In the genomic region with DNA sequence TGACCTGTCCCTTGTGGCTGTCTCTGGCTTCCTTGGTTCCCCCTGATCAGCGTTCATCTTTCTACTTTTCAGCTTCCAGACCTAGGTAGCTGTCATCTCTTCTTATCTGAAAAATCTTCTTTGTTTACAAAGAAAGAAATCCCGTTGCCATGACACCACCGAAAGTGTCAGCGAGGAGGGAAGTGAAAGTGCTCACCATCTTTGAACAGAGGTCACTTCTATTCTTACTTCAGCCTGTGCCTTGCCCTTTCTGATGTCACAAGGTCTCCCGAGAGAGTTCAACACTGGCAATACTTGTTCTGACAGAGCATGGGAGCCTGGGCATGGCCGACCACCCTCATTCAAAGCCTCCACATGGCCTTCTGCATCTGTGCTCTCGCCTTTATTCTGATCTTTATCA, we compare ENCODE assay signal across 14 mouse cellular contexts. TPM values are rescaled to one million over a fixed set of nuclear protein-coding genes. Genes with fewer than 3 reads are reported as not detected.
DNase-seq lines count a peak whose midpoint lies in the region; ATAC-seq and TF ChIP-seq lines count a peak whose summit lies in the region.
"Had no signal": no experiment of that assay in that cellular context is flagged by ENCODE, and none has a peak within 500 bp of the region (broad histone marks: within the 10 kb centered on the region; RNA-seq: fewer than 3 reads in every experiment).

No protein-coding gene starts in this region.

- no peak for TF ChIP-seq POLR2A in liver, adult 2 months (IDR thresholded peaks at IDR 0.05; ENCODE audit: extremely low read depth, insufficient read depth, low read length)

- intact Hi-C loops in left cerebral cortex, postnatal 14 days (cut with DNase I): no loop called here

- DNase-seq in liver, adult 2 months (ENCODE audit: extremely low read depth, low read depth, low spot score): peak; percentile 31
- DNase-seq in liver: no peak
- DNase-seq in liver, postnatal 0 days: no peak
- DNase-seq in spleen, adult 18-20 months: peak; percentile 44
- DNase-seq in left cerebral cortex, postnatal 14 days (ENCODE audit: low spot score in 2 of 2): no peak
- DNase-seq in kidney, postnatal 10 days: no peak
- DNase-seq: adrenal gland, postnatal 36 days; forebrain, postnatal 0 days; gastrocnemius, postnatal 25 days; right cerebral cortex, postnatal 4 days had no signal

- no peaks in the 10 kb centered on the region for H3K27me3 ChIP-seq in liver, adult 2 months (ENCODE audit: control insufficient read depth, insufficient read depth, low read length)
- no peaks in the 10 kb centered on the region for H3K27me3 ChIP-seq in liver, postnatal 0 days (ENCODE audit: insufficient read depth, low read length)
- H3K27me3 ChIP-seq: heart, embryonic 15.5 days; limb, embryonic 13.5 days had no signal

- peak; percentile 84 for ATAC-seq in CD4-positive, CD25-positive, alpha-beta regulatory T cell, adult 4 months
- ATAC-seq in liver, postnatal 0 days: peak; percentile 31; the same call in 1 of the 2 replicates
- ATAC-seq: forebrain, postnatal 0 days had no signal

- no peak overlapping the region for H3K4me3 ChIP-seq in liver, adult 2 months (ENCODE audit: insufficient read depth, low read depth, low read length)
- no peak overlapping the region for H3K4me3 ChIP-seq in liver, postnatal 0 days (ENCODE audit: low read depth, low read length)
- H3K4me3 ChIP-seq: heart, embryonic 15.5 days; limb, embryonic 13.5 days; myocyte had no signal

- 50% methylated on average over 7 of the region's 7 CpGs for WGBS in liver, adult 2 months
- WGBS in liver, postnatal 0 days (ENCODE audit: insufficient replicate concordance): 36% methylated on average over 7 of the region's 7 CpGs

- no peak overlapping the region for H3K4me2 ChIP-seq in liver, postnatal 0 days (ENCODE audit: low read depth, low read length)
- H3K4me2 ChIP-seq: heart, embryonic 15.5 days; limb, embryonic 13.5 days had no signal

- no peaks in the 10 kb centered on the region for H3K9me3 ChIP-seq in liver, postnatal 0 days (ENCODE audit: low read length)
- H3K9me3 ChIP-seq: heart, embryonic 15.5 days; limb, embryonic 13.5 days had no signal

- TF ChIP-seq CTCF in liver, adult 2 months (IDR thresholded peaks at IDR 0.05; ENCODE audit: low read depth, low read length): no peak
- TF ChIP-seq CTCF in liver, postnatal 0 days (IDR thresholded peaks at IDR 0.05; ENCODE audit: low read depth): no peak

- H3K79me2 ChIP-seq in liver, adult 2 months (ENCODE audit: control insufficient read depth, insufficient read depth, low read length): no peaks in the 10 kb centered on the region

- no peak for TF ChIP-seq EP300 in liver, postnatal 0 days (IDR thresholded peaks at IDR 0.05; ENCODE audit: low read depth)

- no peak overlapping the region for H3K27ac ChIP-seq in liver, adult 2 months (replicated peaks; ENCODE audit: insufficient read depth, low read depth, low read length)
- H3K27ac ChIP-seq in liver, postnatal 0 days (ENCODE audit: low read depth): no peak overlapping the region
- H3K27ac ChIP-seq: heart, embryonic 15.5 days; limb, embryonic 13.5 days had no signal

- H3K9ac ChIP-seq in liver, adult 2 months (ENCODE audit: low read depth, low read length): no peak overlapping the region
- H3K9ac ChIP-seq in liver, postnatal 0 days (replicated peaks): no peak overlapping the region
- H3K9ac ChIP-seq: forebrain, postnatal 0 days; heart, embryonic 15.5 days; limb, embryonic 13.5 days had no signal

- no peaks in the 10 kb centered on the region for H3K4me1 ChIP-seq in liver, adult 2 months (ENCODE audit: control insufficient read depth, insufficient read depth, low read length)
- 0 out of 2 replicates have a peak, but pooled peaks cover 3% of the 10 kb centered on the region for H3K4me1 ChIP-seq in liver, postnatal 0 days (ENCODE audit: insufficient read depth)
- H3K4me1 ChIP-seq: heart, embryonic 15.5 days; limb, embryonic 13.5 days had no signal

- H3K36me3 ChIP-seq in liver, adult 2 months (ENCODE audit: control insufficient read depth, insufficient read depth, low read length): no peaks in the 10 kb centered on the region
- no peaks in the 10 kb centered on the region for H3K36me3 ChIP-seq in liver, postnatal 0 days (replicated peaks; ENCODE audit: insufficient read depth, low read length)
- H3K36me3 ChIP-seq: heart, embryonic 15.5 days; limb, embryonic 13.5 days had no signal

RNA-seq across cellular contexts. Expression of gene S1pr1, which starts 14.3 kb away (rescaled TPM):
- total RNA-seq in liver, adult 2 months (2014; rRNA removed): 21.5 and 35.2 TPM in 2 replicates
- polyA plus RNA-seq in liver, adult 2 months (2012; rRNA removed): 77.7 and 95.7 TPM in 2 replicates
- 100 to 1,000 TPM; 195 to 238 TPM for polyA plus RNA-seq in CD4-positive, CD25-positive, alpha-beta regulatory T cell, adult 4 months (2017; shearing (Covaris generic))
- polyA plus RNA-seq in liver, postnatal 0 days (2015; fragmentation: Nextera tagmentation; extraction: Ambion mirVana): 10.3 and 11.1 TPM in 2 replicates
- total RNA-seq in left cerebral cortex, postnatal 14 days (2021): 10 to 100 TPM; 79.8 to 86.9 TPM

Comparison
In these comparisons a context has a peak if more than half of its experiments do, and no peak if none do; other contexts are left out.
1. DNase-seq: peak in liver, adult 2 months (single experiment) and spleen, adult 18-20 months (2 of 2); none in liver (single experiment), liver, postnatal 0 days (single experiment), left cerebral cortex, postnatal 14 days (0 of 2) and kidney, postnatal 10 days (single experiment).